Mouse (Mus musculus) brain, embryonic 18.5 days (tissue): ENCODE data around the gene S100pbp.

Source experiments
- DNase-seq: peaks from one replicate; pipeline ENCODE4 v3.0.0-alpha.2; 2012; ENCODE audit warnings: low read depth, low spot score

Gene S100pbp

GRCm38 (mm10) chr4:129189542-129190519 is at the start of gene S100pbp, which contains the start of gene Yars:
Gene S100pbp (minus strand): TSS chr4:129189727.
Gene Yars (plus strand): TSS chr4:129189760.
- peak; percentile 98 for DNase-seq

DNA sequence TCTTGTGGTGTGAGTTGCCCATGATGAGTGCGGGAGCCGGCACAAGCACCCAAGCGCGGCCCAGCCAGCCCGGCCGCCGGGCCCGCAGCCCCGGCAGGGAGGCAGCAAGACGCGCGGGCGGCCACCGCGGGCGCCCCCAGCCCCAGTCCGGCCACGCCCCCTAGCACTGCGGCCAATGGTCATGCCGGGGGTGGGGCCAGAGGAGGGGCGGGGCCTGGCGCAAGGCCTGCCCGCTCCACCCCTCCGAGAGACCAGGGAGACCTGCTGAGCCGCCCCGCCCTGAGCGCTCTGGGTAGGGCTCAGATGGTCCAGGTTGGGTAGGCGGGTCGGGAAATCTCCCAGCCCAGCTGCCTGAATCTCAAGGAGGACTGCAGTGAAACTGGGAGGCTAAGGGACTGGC is 49.5 kb upstream of the S100pbp start:
- no peak for DNase-seq

GRCm38 (mm10) chr4:129238579-129239016 is 49.1 kb upstream of the S100pbp start:
- no peak for DNase-seq

GRCm38 (mm10) chr4:129237843-129238441 is 48.4 kb upstream of the S100pbp start:
- no peak for DNase-seq

DNA sequence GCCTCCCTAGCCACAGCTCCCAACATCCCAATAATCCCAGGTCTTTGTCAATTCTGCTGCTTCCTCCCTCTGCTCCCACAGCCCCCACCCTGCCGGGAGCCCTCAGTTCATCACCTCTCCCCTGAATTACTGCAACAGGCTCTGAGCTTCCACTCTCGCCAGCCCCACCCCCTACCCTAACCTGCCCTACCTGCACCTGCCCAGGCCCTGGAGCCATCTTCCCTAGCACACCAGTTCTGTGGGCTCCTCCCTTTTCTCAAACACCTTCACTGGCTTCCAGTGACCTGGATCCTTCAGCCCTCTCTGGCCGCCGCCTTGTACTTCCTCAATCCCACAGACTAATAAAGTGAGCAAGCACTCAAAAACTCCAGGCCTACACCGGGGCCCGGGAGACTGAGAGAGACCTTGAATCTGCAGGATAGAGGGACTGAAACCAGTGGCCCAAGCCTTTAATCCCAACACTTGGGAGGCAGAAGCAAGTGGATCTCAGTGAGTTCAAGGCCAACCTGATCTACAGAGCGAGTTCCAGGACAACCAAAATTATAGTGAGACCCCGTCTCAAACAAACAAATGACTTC is 46.8 kb upstream of the S100pbp start:
- DNase-seq, result no peak

GRCm38 (mm10) chr4:129235147-129235546 is 45.6 kb upstream of the S100pbp start:
- no peak for DNase-seq

DNA sequence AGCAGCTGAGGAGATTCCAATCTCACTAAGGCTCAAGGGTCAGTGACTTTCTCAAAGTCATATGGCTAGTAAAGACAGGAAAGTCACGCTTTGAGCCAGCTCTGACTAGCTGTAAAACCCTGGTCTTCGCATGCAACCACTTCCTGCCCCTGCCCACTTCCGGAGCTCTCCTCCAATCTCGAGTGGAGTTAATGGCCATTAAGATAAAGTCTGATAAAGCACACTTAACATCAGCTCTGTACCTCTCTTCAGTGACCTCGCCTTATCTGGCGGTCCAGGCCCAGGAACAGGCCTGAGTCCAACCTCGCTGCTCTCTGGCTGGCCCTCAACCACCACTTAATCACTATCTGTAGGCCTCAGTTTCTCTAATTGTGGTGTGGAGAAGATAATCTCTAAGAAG is 45.0 kb upstream of the S100pbp start:
- DNase-seq, result no peak

GRCm38 (mm10) chr4:129232561-129233360 is 43.2 kb upstream of the S100pbp start:
- no peak for DNase-seq

DNA sequence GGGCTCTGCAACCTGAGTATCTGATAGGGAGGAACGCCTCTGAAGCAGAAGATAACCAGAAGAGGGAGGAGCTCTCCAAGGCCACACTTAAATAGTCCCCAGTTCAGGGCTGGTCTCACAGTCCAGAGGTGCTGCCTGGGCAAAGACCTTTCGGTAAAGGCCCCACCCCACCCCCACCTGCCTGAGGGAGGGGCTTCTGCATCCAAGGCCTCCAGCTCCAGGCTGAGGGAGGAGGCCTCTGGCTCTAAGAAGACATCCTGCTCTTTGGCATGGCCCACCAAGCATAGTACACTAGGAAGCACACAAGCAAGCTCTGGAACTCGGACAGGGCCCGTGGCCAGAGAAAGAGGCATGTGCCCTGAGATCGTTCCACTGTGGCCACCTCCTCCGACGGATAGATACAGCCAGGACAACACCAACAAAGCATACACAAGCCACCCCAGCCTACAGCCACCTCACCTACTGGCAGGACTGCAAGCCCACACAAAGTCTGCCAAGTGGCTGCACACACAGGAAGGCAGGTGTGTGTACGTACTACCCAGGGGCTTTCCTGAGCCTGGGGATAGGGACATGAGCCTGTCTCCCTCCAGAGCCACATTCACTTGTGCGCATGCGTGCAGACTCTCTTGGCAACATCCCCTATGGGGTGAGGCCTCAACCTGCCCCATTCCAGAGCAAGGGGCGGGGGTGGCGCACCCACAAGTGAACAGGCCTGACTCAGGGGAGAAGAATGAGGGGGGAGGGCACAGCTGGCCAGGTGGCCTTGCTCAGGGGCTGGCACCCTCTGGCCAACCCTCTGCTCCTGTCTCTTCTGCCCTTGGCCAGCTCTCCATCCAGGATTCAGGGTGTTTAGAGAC is 42.3 kb upstream of the S100pbp start:
- no peak for DNase-seq

- no peak for DNase-seq
These were observed 41.4 kb upstream of the S100pbp start for GRCm38 (mm10) chr4:129230926-129231325.

- DNase-seq, result no peak
These were observed 38.5 kb upstream of the S100pbp start for GRCm38 (mm10) chr4:129227985-129228381.

DNA sequence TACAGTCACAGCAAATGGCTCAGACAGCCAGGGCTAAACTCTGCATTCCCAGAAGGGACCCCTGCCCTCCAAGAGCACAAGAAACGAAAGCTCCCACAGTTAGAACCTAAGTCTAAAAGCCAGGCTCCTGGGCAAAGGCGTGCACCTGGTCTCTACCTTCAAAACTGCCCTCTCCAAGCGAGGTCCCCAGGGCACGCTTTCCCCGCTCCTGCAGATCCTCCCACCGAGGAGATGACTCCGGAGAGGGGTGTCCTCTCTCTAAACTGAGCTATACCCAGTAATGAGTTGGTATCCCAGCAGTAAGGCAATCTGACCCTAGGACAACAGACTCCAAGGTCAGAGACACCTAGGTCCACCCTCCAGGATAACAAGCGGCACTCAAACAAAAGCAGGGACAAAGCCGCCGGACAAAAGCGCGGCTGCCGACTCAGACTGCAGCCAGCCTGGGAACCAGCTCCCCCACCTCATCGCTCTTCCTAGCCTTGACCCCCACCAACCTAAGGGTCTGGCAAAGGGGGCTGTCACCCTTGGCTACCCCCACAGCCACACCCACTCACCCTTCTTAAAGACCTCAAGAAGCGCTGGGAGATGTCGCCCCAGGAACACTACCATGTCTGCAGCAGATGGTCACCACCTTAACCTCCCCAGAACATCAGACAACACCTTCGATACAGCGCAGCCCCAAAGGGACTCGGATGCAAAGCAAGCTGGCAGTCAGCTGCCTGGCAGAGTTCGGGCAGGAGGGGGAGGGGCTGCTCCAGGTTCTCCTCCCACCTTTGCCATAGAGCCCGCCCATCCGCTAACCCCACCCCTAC is 37.9 kb upstream of the S100pbp start:
- no peak for DNase-seq

DNA sequence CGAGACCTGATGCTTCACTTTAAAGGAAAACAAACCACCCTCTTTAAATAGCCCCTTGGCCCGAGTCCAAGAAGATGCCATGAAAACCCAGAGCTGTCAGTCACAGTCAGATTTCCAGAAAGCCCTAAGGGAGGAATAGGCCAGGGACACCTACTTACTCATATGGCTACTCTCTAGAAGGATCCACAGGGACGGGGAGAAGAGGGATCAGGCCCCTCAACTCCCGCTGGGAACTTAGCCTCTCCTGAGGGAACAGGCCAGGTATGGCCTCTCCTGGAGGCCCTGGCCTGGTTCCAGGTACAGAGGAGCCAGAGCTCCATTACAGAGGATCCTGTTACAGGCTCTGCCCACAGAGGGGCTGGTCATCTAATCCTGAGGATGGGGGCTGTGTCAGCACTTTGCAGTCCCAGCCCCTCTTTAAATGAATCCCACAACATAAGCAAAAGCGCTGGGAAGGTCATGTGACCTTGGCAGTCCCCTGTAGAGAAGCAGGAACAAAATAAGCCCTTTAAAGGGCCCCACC is 37.0 kb upstream of the S100pbp start:
- no peak for DNase-seq

GRCm38 (mm10) chr4:129225315-129225714 is 35.8 kb upstream of the S100pbp start:
- DNase-seq, result no peak

- no peak for DNase-seq
These were observed 34.1 kb upstream of the S100pbp start for GRCm38 (mm10) chr4:129223421-129224281.

GRCm38 (mm10) chr4:129222019-129222925 is 32.7 kb upstream of the S100pbp start:
- DNase-seq, result no peak
